Mouse (Mus musculus) neural tube, embryonic 11.5 days (tissue): Measurements from ENCODE around the gene BC017158. TPM values are rescaled to one million over a fixed set of nuclear protein-coding genes. Genes with fewer than 3 reads are reported as not detected.
A peak's percentile ranks its signal among the peaks of the same experiment; 100 is the strongest.

Experiments
- ATAC-seq: fragments of 200-750 bp; cut with Nextera tagmentation; 2 replicates; pipeline ENCODE4 v1.8.0; 2017; ENCODE audit warnings: moderate number of reproducible peaks, mild to moderate bottlenecking, moderate TSS enrichment, moderate library complexity; ENCODE audit not compliant: insufficient read depth, low FRiP score, low TSS enrichment
- DNase-seq: peaks from one replicate; pipeline ENCODE4 v3.0.0-alpha.2; 2015; ENCODE audit warnings: low spot score
- H3K27ac ChIP-seq: fragments of 300-500 bp; sonication (generic); 2 replicates; pipeline ENCODE4 v1.5.1; 2014; ENCODE audit warnings: low read depth, mild to moderate bottlenecking, low read length
- H3K27me3 ChIP-seq: fragments of 300-500 bp; sonication (generic); 2 replicates; pipeline ENCODE4 v1.6.1; 2014; ENCODE audit warnings: mild to moderate bottlenecking, low read length, mixed read lengths; ENCODE audit not compliant: control insufficient read depth, insufficient read depth
- H3K36me3 ChIP-seq: fragments of 300-500 bp; sonication (generic); 2 replicates; pipeline ENCODE4 v1.6.1; 2014; ENCODE audit warnings: mild to moderate bottlenecking, low read length, moderate library complexity, mixed read lengths; ENCODE audit not compliant: control insufficient read depth, insufficient read depth
- H3K4me1 ChIP-seq: fragments of 300-500 bp; sonication (generic); 2 replicates; pipeline ENCODE4 v1.6.1; 2014; ENCODE audit warnings: low read length, mixed read lengths; ENCODE audit not compliant: control insufficient read depth, insufficient read depth
- H3K4me2 ChIP-seq: fragments of 300-500 bp; sonication (generic); 2 replicates; pipeline ENCODE4 v1.6.1; 2014; ENCODE audit warnings: low read depth, mild to moderate bottlenecking, moderate library complexity
- H3K4me3 ChIP-seq: fragments of 300-500 bp; sonication (generic); 2 replicates; pipeline ENCODE4 v1.5.1; 2014; ENCODE audit warnings: low read depth, low read length
- H3K9ac ChIP-seq: fragments of 300-500 bp; sonication (generic); 2 replicates; pipeline ENCODE4 v1.6.1; 2014; ENCODE audit warnings: mild to moderate bottlenecking, low read length
- H3K9me3 ChIP-seq: fragments of 300-500 bp; sonication (generic); 2 replicates; pipeline ENCODE4 v1.6.1; 2016; ENCODE audit warnings: low read length; ENCODE audit not compliant: control insufficient read depth
- WGBS: fragments of 180-500 bp; shearing (Covaris S2); extraction: QIAGEN DNeasy Blood & Tissue Kit; methylation state at CpG from one replicate; pipeline ENCODE4 v1.1.7; 2014; 5-methylcytosine and 5-hydroxymethylcytosine counted together
- polyA plus RNA-seq: library from polyadenylated mRNA; unstranded; fragments of >200 nt; fragmentation: Nextera tagmentation; extraction: Ambion mirVana; gene quantifications from 2 replicates; pipeline ENCODE4 v1.2.1, GENCODE M21; 2014

The BC017158 gene
- polyA plus RNA-seq, 1 experiment from 2014 or later = 24.2 TPM

DNA sequence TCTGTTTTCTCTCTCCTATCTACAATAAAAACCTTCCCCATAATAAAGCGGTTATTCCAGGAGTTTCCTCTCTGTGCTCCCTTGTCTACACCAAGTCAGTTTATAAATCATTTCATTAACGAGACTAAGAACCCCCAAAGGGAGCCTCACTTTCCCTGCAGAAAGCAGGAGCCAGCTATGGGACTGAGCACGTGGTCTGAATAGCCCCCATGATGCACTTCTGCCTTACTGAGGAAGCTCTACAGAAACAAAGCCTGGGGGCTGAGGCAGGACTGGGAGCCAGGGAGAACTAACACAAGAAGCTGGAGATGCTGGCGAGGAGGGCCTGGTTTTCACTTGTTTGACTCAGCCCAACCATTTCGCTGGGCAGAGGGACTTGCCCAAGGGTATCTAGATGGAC, 13.9 kb downstream of the BC017158 start:
- Histone ChIP-seq H3K4me3 (no peak overlapping the region), H3K27me3 (no peaks in the 10 kb centered on the region), H3K4me2 (no peak overlapping the region), H3K9me3 (no peaks in the 10 kb centered on the region), H3K36me3 (no peaks in the 10 kb centered on the region), H3K9ac (no peak overlapping the region; the same call in 1 of the 2 replicates), H3K4me1 (peaks cover 4% of the 10 kb centered on the region; the same call in 1 of the 2 replicates), H3K27ac (peak overlapping the region; percentile 84)
- WGBS = 49% methylated on average over 5 of the region's 5 CpGs
- ATAC-seq (no peak), DNase-seq (peak; percentile 46)

DNA sequence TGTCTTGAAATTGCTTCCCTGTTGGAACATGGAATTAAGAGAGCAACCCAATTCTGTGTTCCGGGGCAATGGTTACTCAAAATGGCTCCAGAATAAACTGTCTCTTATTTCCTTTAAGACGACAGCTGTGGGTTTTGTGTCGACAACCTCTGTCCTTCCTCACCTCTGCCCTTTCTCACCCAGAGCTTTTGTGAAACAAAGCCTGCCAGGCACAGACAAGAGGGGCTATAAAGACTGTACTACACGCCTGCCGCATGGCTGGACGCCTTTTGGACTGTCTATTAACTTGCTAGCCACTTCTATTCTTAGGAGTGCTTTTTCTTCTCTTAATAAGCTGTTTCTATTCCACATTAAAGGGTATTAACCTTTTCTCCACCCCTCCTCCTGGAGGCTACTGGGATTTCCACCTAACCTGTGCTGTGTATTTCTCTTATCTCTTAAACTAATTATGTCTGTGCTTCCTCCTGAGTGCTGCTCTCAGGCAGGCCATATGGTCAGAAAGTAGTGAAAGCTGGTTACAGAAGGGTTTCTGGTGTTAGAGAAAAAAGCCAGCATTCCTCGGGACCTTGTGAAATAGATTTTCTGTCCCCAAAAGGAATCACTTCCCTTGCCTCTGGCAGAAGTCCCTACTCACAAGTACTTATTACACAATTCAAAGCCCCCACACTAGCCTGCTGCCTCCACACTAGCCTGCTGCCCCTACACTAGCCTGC, 15.3 kb downstream of the BC017158 start:
- Histone ChIP-seq H3K9me3 (no peaks in the 10 kb centered on the region), H3K9ac (no peak overlapping the region)
- WGBS = 8% methylated on average over 7 of the region's 7 CpGs

DNA sequence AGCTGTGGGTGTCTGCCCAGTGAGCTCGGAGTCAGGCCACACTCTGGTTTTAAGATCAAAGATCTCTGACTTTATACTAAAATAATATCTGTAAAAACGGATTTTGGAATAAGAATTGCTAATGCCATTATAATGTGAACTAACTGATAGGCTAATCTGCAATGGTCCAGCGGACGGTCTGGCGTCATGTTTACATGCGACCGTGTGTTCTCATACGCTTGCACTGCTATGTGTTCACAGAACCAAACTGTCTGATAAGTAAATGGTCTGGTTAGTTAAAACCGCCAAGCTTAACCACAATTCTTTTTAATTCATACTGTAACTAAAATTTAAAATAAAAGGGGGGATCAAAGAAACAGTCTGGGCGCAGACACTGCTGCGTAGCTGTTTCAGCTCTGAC, 16.2 kb downstream of the BC017158 start:
- Histone ChIP-seq H3K4me2 (no peak overlapping the region), H3K27ac (no peak overlapping the region), H3K4me3 (no peak overlapping the region), H3K36me3 (no peaks in the 10 kb centered on the region), H3K4me1 (peaks cover 4% of the 10 kb centered on the region; the same call in 1 of the 2 replicates), H3K9me3 (no peaks in the 10 kb centered on the region), H3K27me3 (no peaks in the 10 kb centered on the region), H3K9ac (no peak overlapping the region)
- ATAC-seq (no peak), DNase-seq (no peak)
- 81% methylated on average over 11 of the region's 11 CpGs for WGBS

More for the DNA sequence above, 15.3 kb downstream of the BC017158 start:
- ATAC-seq = no peak
- Histone ChIP-seq H3K27ac (peak overlapping the region; percentile 84), H3K4me2 (no peak overlapping the region), H3K4me3 (no peak overlapping the region), H3K36me3 (no peaks in the 10 kb centered on the region), H3K4me1 (peaks cover 4% of the 10 kb centered on the region; the same call in 1 of the 2 replicates), H3K27me3 (no peaks in the 10 kb centered on the region)
- peak; percentile 50 for DNase-seq

DNA sequence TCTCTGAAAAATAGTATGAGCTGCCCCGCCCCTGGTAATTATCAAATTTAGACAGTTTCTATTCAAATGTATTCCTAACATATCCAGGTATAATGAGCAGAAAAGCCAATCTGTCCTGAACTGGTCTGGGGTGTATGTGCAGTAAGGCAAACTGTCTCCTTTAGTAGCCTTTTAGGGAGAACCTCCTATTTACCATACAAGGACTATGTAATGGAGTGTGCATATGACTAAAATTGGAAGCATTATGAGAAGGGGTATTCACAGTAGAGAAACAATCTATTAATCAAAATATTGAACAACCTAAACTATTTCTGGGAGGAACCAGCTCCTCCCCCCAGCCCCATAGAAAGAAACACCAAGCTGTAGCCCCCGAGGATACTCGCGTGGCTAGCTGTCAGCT, 18.2 kb downstream of the BC017158 start:
- DNase-seq (no peak), ATAC-seq (no peak)
- no peaks in the 10 kb centered on the region for H3K9me3 ChIP-seq
- H3K27ac ChIP-seq = no peak overlapping the region
- peaks cover 4% of the 10 kb centered on the region; the same call in 1 of the 2 replicates for H3K36me3 ChIP-seq
- peaks cover 4% of the 10 kb centered on the region; the same call in 1 of the 2 replicates for H3K4me1 ChIP-seq
- H3K27me3 ChIP-seq = no peaks in the 10 kb centered on the region
- no peak overlapping the region for H3K4me3 ChIP-seq
- 94% methylated on average over 4 of the region's 4 CpGs for WGBS
- H3K4me2 ChIP-seq = no peak overlapping the region
- no peak overlapping the region for H3K9ac ChIP-seq

DNA sequence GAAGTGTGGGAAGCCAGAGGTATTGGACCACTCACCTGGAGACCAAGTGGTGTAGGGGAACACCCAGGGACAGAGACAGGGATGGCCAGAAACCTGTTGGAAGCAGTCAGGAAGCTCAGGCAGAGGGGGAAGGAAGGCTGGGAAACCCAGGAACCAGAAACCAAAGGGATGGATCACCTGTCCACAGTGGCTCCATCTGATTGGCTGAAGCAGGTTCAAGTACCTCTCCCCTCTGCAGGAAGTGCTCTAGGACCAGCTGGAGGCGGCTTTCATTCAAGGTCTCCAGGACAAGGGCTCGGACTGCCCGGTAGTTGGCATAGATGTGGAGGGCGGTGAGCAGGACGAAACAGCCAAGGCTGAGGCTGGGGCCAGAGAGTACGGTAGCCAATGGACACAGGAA, 21.9 kb downstream of the BC017158 start:
- Histone ChIP-seq H3K9me3 (no peaks in the 10 kb centered on the region), H3K4me1 (no peaks in the 10 kb centered on the region), H3K9ac (no peak overlapping the region), H3K4me3 (no peak overlapping the region), H3K27ac (no peak overlapping the region), H3K4me2 (no peak overlapping the region), H3K36me3 (peaks cover 8% of the 10 kb centered on the region), H3K27me3 (no peaks in the 10 kb centered on the region)
- no peak for ATAC-seq
- DNase-seq = no peak
- WGBS = 96% methylated on average over 6 of the region's 6 CpGs

DNA sequence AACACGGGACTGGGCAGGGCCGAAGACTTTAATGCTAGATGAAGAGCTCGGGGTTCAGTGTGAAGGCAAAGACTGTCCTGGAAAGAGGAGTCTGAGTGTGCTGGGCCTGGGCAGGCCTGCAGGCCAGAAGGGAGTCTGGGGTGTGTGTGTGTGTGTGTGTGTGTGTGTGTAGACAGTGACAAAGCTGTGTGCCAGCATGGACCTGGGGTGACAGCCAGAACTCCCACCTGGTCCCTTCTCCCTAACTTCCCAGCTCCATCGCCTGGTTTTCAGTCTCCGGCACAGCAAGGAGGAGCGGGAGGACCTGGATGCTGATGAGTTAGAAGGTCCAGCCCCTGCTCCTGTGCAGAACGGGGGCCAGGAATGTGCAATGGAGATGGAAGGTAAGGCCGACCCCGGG, 26.5 kb downstream of the BC017158 start:
- Histone ChIP-seq H3K27me3 (no peaks in the 10 kb centered on the region), H3K27ac (no peak overlapping the region), H3K9ac (no peak overlapping the region), H3K36me3 (peaks cover 8% of the 10 kb centered on the region), H3K4me3 (no peak overlapping the region), H3K9me3 (no peaks in the 10 kb centered on the region), H3K4me1 (no peaks in the 10 kb centered on the region), H3K4me2 (no peak overlapping the region)
- DNase-seq (no peak), ATAC-seq (no peak)
- WGBS = 88% methylated on average over 9 of the region's 9 CpGs

DNA sequence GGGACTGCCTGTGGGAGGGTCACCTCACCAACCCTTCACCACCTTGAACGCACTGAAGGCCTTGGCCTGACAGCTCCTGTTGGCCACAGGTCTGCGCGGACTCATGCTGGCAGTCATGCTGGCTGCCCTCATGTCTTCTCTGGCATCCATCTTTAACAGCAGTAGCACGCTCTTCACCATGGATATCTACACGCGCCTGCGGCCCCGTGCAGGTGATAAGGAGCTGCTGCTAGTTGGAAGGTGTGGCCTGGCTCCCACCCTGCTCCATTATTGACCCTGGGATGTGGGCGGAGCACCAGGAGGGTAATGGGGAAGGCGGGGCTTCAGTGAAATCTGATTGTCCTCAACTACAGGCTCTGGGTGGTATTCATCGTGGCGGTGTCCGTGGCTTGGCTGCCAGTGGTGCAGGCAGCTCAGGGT, 27.5 kb downstream of the BC017158 start:
- Histone ChIP-seq H3K9me3 (no peaks in the 10 kb centered on the region), H3K9ac (no peak overlapping the region), H3K27me3 (no peaks in the 10 kb centered on the region), H3K36me3 (peaks cover 4% of the 10 kb centered on the region), H3K4me2 (no peak overlapping the region), H3K27ac (no peak overlapping the region), H3K4me3 (no peak overlapping the region), H3K4me1 (no peaks in the 10 kb centered on the region)
- WGBS = 49% methylated on average over 13 of the region's 13 CpGs
- ATAC-seq (no peak), DNase-seq (no peak)

DNA sequence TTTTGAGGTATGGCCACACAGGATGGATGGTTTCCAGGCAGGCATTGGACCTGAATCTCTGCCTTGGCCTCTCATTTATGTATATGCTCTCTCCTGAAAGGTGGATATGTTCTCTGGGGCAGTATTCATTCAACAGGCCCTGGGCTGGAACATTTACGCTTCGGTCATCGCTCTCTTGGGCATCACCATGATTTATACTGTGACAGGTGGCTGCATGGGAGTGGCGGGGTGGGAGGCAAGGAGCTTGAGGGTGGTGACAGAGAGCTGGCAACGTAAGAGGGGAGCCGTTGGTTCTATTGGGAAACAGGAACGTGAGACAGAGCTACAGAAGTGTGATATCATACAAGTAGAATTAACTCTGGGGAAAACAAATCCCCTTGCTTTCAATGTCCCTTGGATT, 30.2 kb downstream of the BC017158 start:
- no peaks in the 10 kb centered on the region for H3K4me1 ChIP-seq
- no peaks in the 10 kb centered on the region for H3K27me3 ChIP-seq
- H3K36me3 ChIP-seq = peaks cover 4% of the 10 kb centered on the region
- 81% methylated on average over 7 of the region's 7 CpGs for WGBS
- H3K9ac ChIP-seq = no peak overlapping the region
- H3K4me2 ChIP-seq = no peak overlapping the region
- H3K9me3 ChIP-seq = no peaks in the 10 kb centered on the region
- no peak overlapping the region for H3K4me3 ChIP-seq
- no peak for DNase-seq
- H3K27ac ChIP-seq = no peak overlapping the region
- ATAC-seq = no peak

DNA sequence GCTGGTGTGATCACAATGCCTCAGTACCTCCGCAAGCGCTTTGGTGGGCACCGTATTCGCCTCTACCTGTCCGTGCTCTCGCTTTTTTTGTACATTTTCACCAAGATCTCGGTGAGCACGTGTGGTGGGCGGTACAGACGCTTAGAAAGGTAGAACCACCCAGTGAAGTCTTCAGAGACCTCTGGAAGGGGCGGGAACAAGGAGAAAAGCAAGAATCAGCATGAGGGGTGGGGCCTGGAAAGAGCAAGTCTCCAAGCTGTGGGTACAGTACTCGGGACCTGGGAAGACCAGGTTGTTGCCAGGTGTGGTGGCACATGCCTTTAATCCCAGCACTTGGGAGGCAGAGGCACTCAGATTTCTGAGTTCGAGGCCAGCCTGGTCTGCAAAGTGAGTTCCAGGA, 30.6 kb downstream of the BC017158 start:
- Histone ChIP-seq H3K9ac (no peak overlapping the region), H3K4me2 (no peak overlapping the region), H3K4me1 (no peaks in the 10 kb centered on the region), H3K27me3 (no peaks in the 10 kb centered on the region), H3K4me3 (no peak overlapping the region), H3K36me3 (no peaks in the 10 kb centered on the region; the same call in none of the 2 replicates), H3K27ac (no peak overlapping the region), H3K9me3 (no peaks in the 10 kb centered on the region)
- ATAC-seq = no peak
- DNase-seq = no peak
- 63% methylated on average over 13 of the region's 13 CpGs for WGBS
